7 mouse cellular contexts compared by ENCODE assay signal in the genomic region with DNA sequence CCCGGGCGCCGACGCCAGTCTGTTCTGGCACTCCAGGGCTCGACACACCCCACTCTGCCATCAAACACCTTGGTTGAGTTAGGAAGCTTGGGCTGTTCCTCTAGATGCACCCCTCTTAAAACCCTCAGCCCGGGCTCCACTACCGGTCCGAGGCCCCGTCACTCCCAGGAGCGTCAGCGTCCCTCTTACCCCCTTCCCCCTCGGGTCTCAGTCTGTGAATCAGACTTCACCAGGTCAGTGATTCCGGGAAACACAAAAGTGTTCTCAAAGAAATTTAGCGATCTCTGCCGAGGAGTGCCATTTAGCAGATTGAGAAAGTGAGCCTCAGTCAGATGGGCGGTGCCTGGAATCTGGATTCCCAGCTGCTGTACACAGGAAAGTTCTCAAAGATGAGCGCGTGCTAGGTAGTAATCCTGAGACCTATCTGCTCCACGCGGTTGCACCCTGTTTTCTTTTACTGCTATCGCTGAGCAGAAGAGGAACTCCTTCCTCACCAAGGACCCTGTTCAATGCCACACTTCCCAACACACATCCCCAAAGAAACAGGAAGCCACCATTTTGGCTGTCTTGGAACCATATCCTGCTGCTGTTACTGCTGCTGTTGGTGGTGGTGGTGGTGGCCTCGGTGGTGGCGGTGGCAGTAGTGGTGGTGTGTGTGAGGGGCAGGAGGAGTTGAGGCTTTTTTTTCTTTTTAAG. TPM values are rescaled to one million over a fixed set of nuclear protein-coding genes. Genes with fewer than 3 reads are reported as not detected.
A peak's percentile ranks its signal among the peaks of the same experiment; 100 is the strongest.
DNase-seq lines count a peak whose midpoint lies in the region; ATAC-seq and TF ChIP-seq lines count a peak whose summit lies in the region.

No protein-coding gene starts in this region.

- ATAC-seq in hindbrain, embryonic 11.5 days (ENCODE audit: low FRiP score): 0 out of 2 replicates have a peak, but pooled peaks have one; percentile 10
- no peak for ATAC-seq in lung, postnatal 0 days

- H3K27ac ChIP-seq in cortical plate, adult 2 months (ENCODE audit: insufficient read depth, low read length): 0 out of 2 replicates have a peak overlapping the region, but pooled peaks have one; percentile 52
- H3K27ac ChIP-seq in hindbrain, embryonic 11.5 days (ENCODE audit: low read depth, low read length): no peak overlapping the region
- peak overlapping the region; percentile 68 for H3K27ac ChIP-seq in lung, postnatal 0 days (ENCODE audit: low read length)

- H3K4me3 ChIP-seq in cortical plate, adult 2 months (ENCODE audit: insufficient read depth, low read length): peak overlapping the region; percentile 27
- peak overlapping the region; percentile 49 for H3K4me3 ChIP-seq in hindbrain, embryonic 11.5 days (ENCODE audit: low read depth, low read length)
- H3K4me3 ChIP-seq in lung, postnatal 0 days (ENCODE audit: low read depth, low read length): peak overlapping the region; percentile 54

- peaks cover 23% of the 10 kb centered on the region for H3K27me3 ChIP-seq in hindbrain, embryonic 11.5 days (ENCODE audit: control insufficient read depth, insufficient read depth, low read length)
- no peaks in the 10 kb centered on the region for H3K27me3 ChIP-seq in lung, postnatal 0 days (replicated peaks; ENCODE audit: insufficient read depth, low read length)

- DNase-seq in R1 (ENCODE audit: low read depth, low spot score): peak; percentile 52
- peak; percentile 48 for DNase-seq in hindbrain, embryonic 11.5 days (ENCODE audit: low spot score)
- DNase-seq in lung, postnatal 0 days (ENCODE audit: low spot score): peak; percentile 25
- no peak for DNase-seq in ovary, postnatal 36 days (ENCODE audit: low spot score)
- DNase-seq in frontal cortex, postnatal 25 days (ENCODE audit: low spot score in 2 of 2): no peak
- no peak for DNase-seq in adrenal gland, postnatal 36 days

- no peak for TF ChIP-seq POLR2A in cortical plate, adult 2 months (IDR thresholded peaks at IDR 0.05; ENCODE audit: extremely low read depth, insufficient read depth, low read length)

- H3K9ac ChIP-seq in hindbrain, embryonic 11.5 days (ENCODE audit: low read depth, low read length): peak overlapping the region; percentile 64; the same call in 1 of the 2 replicates
- H3K9ac ChIP-seq in lung, postnatal 0 days (replicated peaks; ENCODE audit: low read depth): peak overlapping the region; percentile 54

- TF ChIP-seq EP300 in lung, postnatal 0 days (IDR thresholded peaks at IDR 0.05): no peak

- TF ChIP-seq CTCF in cortical plate, adult 2 months (IDR thresholded peaks at IDR 0.05; ENCODE audit: extremely low read depth, insufficient read depth, low read length): no peak
- no peak for TF ChIP-seq CTCF in lung, postnatal 0 days (IDR thresholded peaks at IDR 0.05)

- WGBS in hindbrain, embryonic 11.5 days: 9% methylated on average over 23 of the region's 23 CpGs
- WGBS in lung, postnatal 0 days: 9% methylated on average over 23 of the region's 23 CpGs

- H3K36me3 ChIP-seq in hindbrain, embryonic 11.5 days (ENCODE audit: control insufficient read depth, insufficient read depth, low read length): no peaks in the 10 kb centered on the region
- H3K36me3 ChIP-seq in lung, postnatal 0 days (ENCODE audit: insufficient read depth, low read length): no peaks in the 10 kb centered on the region

- no peaks in the 10 kb centered on the region for H3K4me1 ChIP-seq in cortical plate, adult 2 months (ENCODE audit: control insufficient read depth, insufficient read depth, low read length)
- no peaks in the 10 kb centered on the region for H3K4me1 ChIP-seq in hindbrain, embryonic 11.5 days (replicated peaks; ENCODE audit: control insufficient read depth, insufficient read depth, low read length)
- 0 out of 2 replicates have a peak, but pooled peaks cover 4% of the 10 kb centered on the region for H3K4me1 ChIP-seq in lung, postnatal 0 days (ENCODE audit: insufficient read depth, low read depth, low read length)

- peak overlapping the region; percentile 96 for H3K4me2 ChIP-seq in hindbrain, embryonic 11.5 days (replicated peaks; ENCODE audit: low read depth, low read length)
- H3K4me2 ChIP-seq in lung, postnatal 0 days (replicated peaks; ENCODE audit: low read depth, low read length): peak overlapping the region; percentile 73

- no peaks in the 10 kb centered on the region for H3K9me3 ChIP-seq in hindbrain, embryonic 11.5 days (ENCODE audit: control insufficient read depth, low read length)
- no peaks in the 10 kb centered on the region for H3K9me3 ChIP-seq in lung, postnatal 0 days (ENCODE audit: low read length)

RNA-seq across cellular contexts. Expression of gene Fgd5, which starts 0.8 kb away (rescaled TPM):
- polyA plus RNA-seq in cortical plate, adult 2 months (2012; rRNA removed): 4.0 and 5.0 TPM in 2 replicates
- 5.8 and 6.5 TPM in 2 replicates for polyA plus RNA-seq in hindbrain, embryonic 11.5 days (2014; fragmentation: Nextera tagmentation; extraction: Ambion mirVana)
- polyA plus RNA-seq in lung, postnatal 0 days (2015; fragmentation: Nextera tagmentation; extraction: Ambion mirVana): 19.2 and 22.1 TPM in 2 replicates
- total RNA-seq in adrenal gland, postnatal 36 days (2021): 10 to 100 TPM; 11.4 to 21.4 TPM

Comparison
In these comparisons a context has a peak if more than half of its experiments do, and no peak if none do; other contexts are left out.
1. DNase-seq: peak in R1 (single experiment), hindbrain, embryonic 11.5 days (single experiment) and lung, postnatal 0 days (single experiment); none in ovary, postnatal 36 days (single experiment), frontal cortex, postnatal 25 days (0 of 2) and adrenal gland, postnatal 36 days (0 of 2).
2. Peak in every context shown above with its lines, with median percentiles within 50 percentile points of each other: H3K4me3 ChIP-seq.